Mouse (Mus musculus) myocyte (in vitro differentiated cells): ENCODE results near the gene Dner.

Experiments used
- CEBPB ChIP-seq: IDR thresholded peaks from 2 replicates; pipeline ENCODE4 v1.6.1; 2011; ENCODE audit warnings: mild to moderate bottlenecking, moderate library complexity; ENCODE audit not compliant: poor library complexity, insufficient read depth, severe bottlenecking
- E2F4 ChIP-seq: IDR thresholded peaks from one replicate; pipeline ENCODE4 v1.6.1; 2011; ENCODE audit warnings: mild to moderate bottlenecking, control low read depth, moderate library complexity; ENCODE audit not compliant: insufficient read depth
- MAX ChIP-seq: IDR thresholded peaks from one replicate; pipeline ENCODE4 v1.6.1; 2011; ENCODE audit warnings: low read depth, mild to moderate bottlenecking, control low read depth
- MYOD1 ChIP-seq, 3 experiments: IDR thresholded peaks; one replicate each; pipeline ENCODE4 v1.6.1; 2011; ENCODE audit warnings: control low read depth in 2 of 3, low read depth in 2 of 3, mild to moderate bottlenecking in 2 of 3, moderate library complexity in 1 of 3; ENCODE audit not compliant: insufficient read length in 2 of 3, control insufficient read depth in 1 of 3
- MYOG ChIP-seq, 3 experiments: IDR thresholded peaks; one replicate each; pipeline ENCODE4 v1.6.1; 2011; ENCODE audit warnings: control low read depth in 2 of 3, low read depth in 2 of 3, mild to moderate bottlenecking in 2 of 3; ENCODE audit not compliant: insufficient read length in 2 of 3, control insufficient read depth in 1 of 3, insufficient read depth in 1 of 3
- POLR2A ChIP-seq: IDR thresholded peaks from one replicate; pipeline ENCODE4 v1.6.1; 2011; ENCODE audit warnings: low read depth, mild to moderate bottlenecking, control low read depth, moderate library complexity; ENCODE audit not compliant: insufficient read length
- POLR2AphosphoS2 ChIP-seq: IDR thresholded peaks from one replicate; pipeline ENCODE4 v1.6.1; 2011; ENCODE audit warnings: low read depth, control low read depth; ENCODE audit not compliant: insufficient read length
- SRF ChIP-seq: IDR thresholded peaks from one replicate; pipeline ENCODE4 v1.6.1; 2011; ENCODE audit warnings: low read depth; ENCODE audit not compliant: control insufficient read depth, insufficient read length
- USF1 ChIP-seq: IDR thresholded peaks from one replicate; pipeline ENCODE4 v1.6.1; 2011; ENCODE audit warnings: low read depth, mild to moderate bottlenecking, control low read depth, moderate library complexity

- TF ChIP-seq POLR2A (no peak), POLR2AphosphoS2 (no peak), USF1 (peak; percentile 53), SRF (no peak), MYOD1 (IDR thresholded peaks at IDR 0.05; ENCODE audit: control insufficient read depth in 1 of 3, insufficient read length in 2 of 3, low read depth in 2 of 3) (no peak), CEBPB (no peak), MYOG (IDR thresholded peaks at IDR 0.05; ENCODE audit: control insufficient read depth in 1 of 3, insufficient read depth in 1 of 3, insufficient read length in 2 of 3, low read depth in 2 of 3) (no peak), E2F4 (no peak), MAX (no peak)
These were observed 134.2 kb downstream of the Dner start for GRCm38 (mm10) chr1:84561841-84562240.
